Comparison of ENCODE assay signal across 10 mouse cellular contexts in genomic region chr8:31008309-31008708, GRCm38 (mm10).
"Had no signal": no experiment of that assay in that cellular context is flagged by ENCODE, and none has a peak within 500 bp of the region (broad histone marks: within the 10 kb centered on the region; RNA-seq: fewer than 3 reads in every experiment).

No protein-coding gene starts in this region.

- DNase-seq: kidney, adult 11 months; kidney, postnatal 10 days; kidney, postnatal 4 days; liver; liver, embryonic 13.5 days; liver, postnatal 0 days; lung, postnatal 14 days; spleen, adult 18-20 months; thymus, adult 2 months; thymus, postnatal 25 days had no signal
